Mouse (Mus musculus) myocyte (in vitro differentiated cells): ENCODE results near the gene Gm4737. TPM values are rescaled to one million over a fixed set of nuclear protein-coding genes. Genes with fewer than 3 reads are reported as not detected.
A peak's percentile ranks its signal among the peaks of the same experiment; 100 is the strongest.
"Not testable (repeated sequence)": the region's sequence is repeated elsewhere in the genome, so short reads cannot be mapped to it uniquely, and the experiment has no call there.

Experiments used
- H3K27me3 ChIP-seq: one replicate; pipeline ENCODE4 v1.6.1; 2011; ENCODE audit not compliant: control insufficient read depth, insufficient read depth, insufficient read length
- H3K36me3 ChIP-seq: one replicate; pipeline ENCODE4 v1.6.1; 2011; ENCODE audit not compliant: control insufficient read depth, insufficient read depth
- H3K4me2 ChIP-seq: one replicate; pipeline ENCODE4 v1.6.1; 2011; ENCODE audit warnings: low read depth, control low read depth
- H3K4me3 ChIP-seq: one replicate; pipeline ENCODE4 v1.5.1; 2011; ENCODE audit warnings: mild to moderate bottlenecking, control low read depth, moderate library complexity
- H3K79me2 ChIP-seq: one replicate; pipeline ENCODE4 v1.6.1; 2011; ENCODE audit not compliant: control insufficient read depth, insufficient read depth
- H3ac ChIP-seq: one replicate; pipeline ENCODE4 v1.6.1; 2011; ENCODE audit not compliant: control insufficient read depth, insufficient read length
- CEBPB ChIP-seq: IDR thresholded peaks from 2 replicates; pipeline ENCODE4 v1.6.1; 2011; ENCODE audit warnings: mild to moderate bottlenecking, moderate library complexity; ENCODE audit not compliant: poor library complexity, insufficient read depth, severe bottlenecking
- E2F4 ChIP-seq: IDR thresholded peaks from one replicate; pipeline ENCODE4 v1.6.1; 2011; ENCODE audit warnings: mild to moderate bottlenecking, control low read depth, moderate library complexity; ENCODE audit not compliant: insufficient read depth
- MAX ChIP-seq: IDR thresholded peaks from one replicate; pipeline ENCODE4 v1.6.1; 2011; ENCODE audit warnings: low read depth, mild to moderate bottlenecking, control low read depth
- MYOD1 ChIP-seq, 3 experiments: IDR thresholded peaks; one replicate each; pipeline ENCODE4 v1.6.1; 2011; ENCODE audit warnings: control low read depth in 2 of 3, low read depth in 2 of 3, mild to moderate bottlenecking in 2 of 3, moderate library complexity in 1 of 3; ENCODE audit not compliant: insufficient read length in 2 of 3, control insufficient read depth in 1 of 3
- MYOG ChIP-seq, 3 experiments: IDR thresholded peaks; one replicate each; pipeline ENCODE4 v1.6.1; 2011; ENCODE audit warnings: control low read depth in 2 of 3, low read depth in 2 of 3, mild to moderate bottlenecking in 2 of 3; ENCODE audit not compliant: insufficient read length in 2 of 3, control insufficient read depth in 1 of 3, insufficient read depth in 1 of 3
- POLR2A ChIP-seq: IDR thresholded peaks from one replicate; pipeline ENCODE4 v1.6.1; 2011; ENCODE audit warnings: low read depth, mild to moderate bottlenecking, control low read depth, moderate library complexity; ENCODE audit not compliant: insufficient read length
- POLR2AphosphoS2 ChIP-seq: IDR thresholded peaks from one replicate; pipeline ENCODE4 v1.6.1; 2011; ENCODE audit warnings: low read depth, control low read depth; ENCODE audit not compliant: insufficient read length
- REST ChIP-seq: IDR thresholded peaks from one replicate; pipeline ENCODE4 v1.6.1; 2011; ENCODE audit warnings: mild to moderate bottlenecking, control low read depth, moderate library complexity; ENCODE audit not compliant: insufficient read depth, insufficient read length
- SRF ChIP-seq: IDR thresholded peaks from one replicate; pipeline ENCODE4 v1.6.1; 2011; ENCODE audit warnings: low read depth; ENCODE audit not compliant: control insufficient read depth, insufficient read length
- TCF12 ChIP-seq: IDR thresholded peaks from one replicate; pipeline ENCODE4 v1.6.1; 2011; ENCODE audit warnings: mild to moderate bottlenecking, control low read depth; ENCODE audit not compliant: poor library complexity, insufficient read depth, severe bottlenecking
- TCF3 ChIP-seq: IDR thresholded peaks from one replicate; pipeline ENCODE4 v1.6.1; 2011; ENCODE audit warnings: low read depth, control low read depth; ENCODE audit not compliant: insufficient read length
- USF1 ChIP-seq: IDR thresholded peaks from one replicate; pipeline ENCODE4 v1.6.1; 2011; ENCODE audit warnings: low read depth, mild to moderate bottlenecking, control low read depth, moderate library complexity
- polyA plus RNA-seq: library from polyadenylated mRNA; unstranded; fragments of >200 nt; fragmentation: generic; extraction: Trizol; gene quantifications from one replicate; pipeline ENCODE4 v1.2.1, GENCODE M21; 2012; ENCODE audit warnings: missing spikeins

Gene Gm4737
- 122 TPM for polyA plus RNA-seq

DNA sequence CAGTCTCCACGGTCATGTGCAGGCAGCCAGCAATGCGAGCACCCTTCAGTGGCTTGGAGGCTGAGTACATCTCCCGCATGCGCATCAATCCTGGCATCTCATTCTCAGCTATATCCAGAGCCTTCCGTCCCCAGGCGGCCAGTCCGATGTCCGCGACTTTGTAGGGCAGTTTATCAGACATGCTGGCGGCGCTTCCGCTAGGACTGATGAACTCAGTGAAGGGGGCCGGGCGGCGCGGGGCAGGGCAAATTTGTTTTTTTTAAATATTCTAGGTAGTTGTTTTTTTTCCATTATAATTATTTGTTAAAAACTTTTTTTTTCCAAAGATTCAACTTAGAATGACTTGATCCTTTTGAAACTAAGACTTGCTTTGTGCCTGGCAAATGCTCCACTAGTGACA is at the start of gene Gm4737:
Gm4737 (minus strand) TSS at position 246 of the 400 bp plus-strand sequence.
- not testable (repeated sequence) for H3K36me3 ChIP-seq, H3ac ChIP-seq, H3K27me3 ChIP-seq, H3K4me2 ChIP-seq, H3K79me2 ChIP-seq, H3K4me3 ChIP-seq

DNA sequence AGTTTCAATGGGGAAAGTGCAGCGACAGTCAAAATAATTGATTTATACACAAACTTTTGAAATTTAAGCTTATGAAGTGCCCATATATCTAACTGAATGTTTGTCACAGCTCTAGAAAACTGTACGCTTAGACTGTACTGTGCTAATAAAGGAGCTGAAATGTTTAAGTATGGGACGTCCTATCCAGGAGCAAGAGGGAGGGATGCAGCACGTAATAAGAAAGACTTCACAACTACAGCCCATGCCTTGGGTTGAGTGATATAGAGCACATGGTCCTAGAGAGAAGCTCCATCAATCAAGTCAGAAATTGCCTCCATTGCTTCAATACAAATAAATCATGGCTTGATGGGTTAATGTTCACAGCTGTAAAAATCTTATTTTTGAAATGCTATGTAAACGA is 40.9 kb upstream of the Gm4737 start:
- Histone ChIP-seq H3K27me3 (no peaks in the 10 kb centered on the region), H3K36me3 (no peaks in the 10 kb centered on the region), H3K4me3 (no peak overlapping the region), H3ac (no peak overlapping the region), H3K4me2 (no peak overlapping the region), H3K79me2 (no peaks in the 10 kb centered on the region)
- TF ChIP-seq MYOG (IDR thresholded peaks at IDR 0.05; ENCODE audit: control insufficient read depth in 1 of 3, insufficient read depth in 1 of 3, insufficient read length in 2 of 3, low read depth in 2 of 3), result no peak
- TF ChIP-seq USF1, result no peak
- no peak for TF ChIP-seq POLR2AphosphoS2
- no peak for TF ChIP-seq TCF12
- no peak for TF ChIP-seq CEBPB
- TF ChIP-seq TCF3, result no peak
- no peak for TF ChIP-seq POLR2A
- no peak for TF ChIP-seq MYOD1 (IDR thresholded peaks at IDR 0.05; ENCODE audit: control insufficient read depth in 1 of 3, insufficient read length in 2 of 3, low read depth in 2 of 3)
- no peak for TF ChIP-seq SRF
- no peak for TF ChIP-seq E2F4
- TF ChIP-seq REST, result no peak
- TF ChIP-seq MAX, result no peak

DNA sequence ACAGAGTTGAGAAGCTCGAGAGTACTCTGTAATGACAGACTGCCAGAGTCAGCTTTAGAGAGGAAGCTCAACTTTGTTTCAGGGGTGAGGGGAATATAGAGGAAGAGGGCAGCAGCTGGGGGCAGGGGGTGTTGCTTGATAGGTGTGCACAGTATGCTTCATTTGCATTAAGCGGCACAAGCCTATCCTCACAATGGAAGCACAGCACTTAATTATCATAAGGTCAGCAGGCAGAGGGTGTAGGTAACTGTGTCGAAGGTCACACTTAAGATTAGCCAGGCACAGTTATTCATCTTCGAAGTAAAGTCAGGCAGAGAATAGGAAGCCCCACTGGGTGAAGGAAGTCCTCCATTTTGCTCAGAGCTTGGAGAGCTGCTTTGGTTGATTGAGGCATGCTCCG is 28.2 kb upstream of the Gm4737 start:
- Histone ChIP-seq H3K27me3 (no peaks in the 10 kb centered on the region), H3K79me2 (no peaks in the 10 kb centered on the region), H3K4me3 (no peak overlapping the region), H3K36me3 (no peaks in the 10 kb centered on the region), H3ac (no peak overlapping the region), H3K4me2 (no peak overlapping the region)
- TF ChIP-seq MAX, result no peak
- TF ChIP-seq TCF12, result no peak
- no peak for TF ChIP-seq POLR2AphosphoS2
- no peak for TF ChIP-seq USF1
- no peak for TF ChIP-seq MYOG (IDR thresholded peaks at IDR 0.05; ENCODE audit: control insufficient read depth in 1 of 3, insufficient read depth in 1 of 3, insufficient read length in 2 of 3, low read depth in 2 of 3)
- no peak for TF ChIP-seq POLR2A
- TF ChIP-seq MYOD1 (IDR thresholded peaks at IDR 0.05; ENCODE audit: control insufficient read depth in 1 of 3, insufficient read length in 2 of 3, low read depth in 2 of 3), result no peak
- TF ChIP-seq CEBPB, result no peak
- no peak for TF ChIP-seq TCF3
- TF ChIP-seq E2F4, result no peak
- TF ChIP-seq SRF, result no peak
- no peak for TF ChIP-seq REST

DNA sequence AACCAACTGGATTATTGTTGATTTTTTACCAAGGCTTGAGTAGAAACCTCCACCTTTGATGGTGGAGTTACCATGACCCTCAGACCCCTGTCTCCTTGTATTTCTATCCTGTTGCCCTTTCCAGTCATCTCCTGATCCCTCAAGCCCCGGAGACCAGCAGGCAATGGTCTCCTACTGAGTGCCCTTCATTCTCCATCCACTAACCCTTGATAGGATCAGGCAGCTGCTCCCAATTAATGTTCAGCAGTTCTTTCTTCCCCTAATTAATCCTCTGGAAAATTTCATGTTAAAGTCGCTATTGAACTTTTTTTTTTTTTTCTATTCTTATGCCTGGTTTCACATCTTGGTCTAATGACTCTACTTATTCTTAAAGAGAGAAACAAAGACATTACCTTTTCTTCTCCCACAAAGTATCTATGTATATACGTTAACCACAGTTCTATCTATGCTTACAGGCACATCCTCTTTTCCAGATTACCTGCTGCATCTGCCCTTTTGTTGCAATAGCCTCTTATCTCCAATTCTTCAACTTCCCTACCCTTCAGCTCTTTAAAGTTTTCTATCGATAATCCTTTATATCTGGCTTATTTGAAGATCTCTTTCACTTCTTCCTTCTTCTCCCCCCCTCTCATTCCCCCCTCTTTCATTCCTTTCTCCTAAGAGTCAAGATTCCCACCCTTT is 23.4 kb upstream of the Gm4737 start:
- Histone ChIP-seq H3K4me3 (no peak overlapping the region), H3K36me3 (no peaks in the 10 kb centered on the region), H3K4me2 (no peak overlapping the region), H3ac (no peak overlapping the region), H3K79me2 (no peaks in the 10 kb centered on the region), H3K27me3 (no peaks in the 10 kb centered on the region)
- TF ChIP-seq CEBPB, result no peak
- TF ChIP-seq MAX, result no peak
- no peak for TF ChIP-seq TCF3
- TF ChIP-seq MYOD1 (IDR thresholded peaks at IDR 0.05; ENCODE audit: control insufficient read depth in 1 of 3, insufficient read length in 2 of 3, low read depth in 2 of 3), result no peak
- TF ChIP-seq POLR2A, result no peak
- no peak for TF ChIP-seq USF1
- no peak for TF ChIP-seq E2F4

DNA sequence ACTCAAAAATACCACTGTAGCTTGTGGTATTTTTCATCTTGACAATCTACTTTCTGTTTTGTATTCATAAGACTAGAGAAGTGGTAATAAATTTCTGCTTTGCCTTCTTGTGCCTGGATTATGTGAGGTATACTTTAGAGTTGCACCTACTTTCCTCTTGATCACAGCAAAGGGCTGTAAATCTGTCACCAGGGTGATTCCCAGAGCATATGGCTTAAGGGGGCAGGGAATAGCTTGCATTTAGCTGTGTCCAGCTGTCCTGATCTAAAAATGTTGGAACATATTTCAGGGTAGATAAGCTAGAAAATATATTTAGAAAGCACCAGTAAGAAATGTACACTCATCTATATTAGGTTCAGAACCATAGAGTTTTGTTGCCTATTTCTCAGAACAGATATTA is 18.2 kb upstream of the Gm4737 start:
- H3K4me3 ChIP-seq, result no peak overlapping the region
- H3K4me2 ChIP-seq, result no peak overlapping the region
- no peak overlapping the region for H3ac ChIP-seq
- no peaks in the 10 kb centered on the region for H3K27me3 ChIP-seq
- H3K79me2 ChIP-seq, result no peaks in the 10 kb centered on the region
- TF ChIP-seq MYOD1 (IDR thresholded peaks at IDR 0.05; ENCODE audit: control insufficient read depth in 1 of 3, insufficient read length in 2 of 3, low read depth in 2 of 3), result peak in 2 of 3 experiments; percentile 38 to 71
- TF ChIP-seq TCF3, result no peak
- no peak for TF ChIP-seq REST
- no peaks in the 10 kb centered on the region for H3K36me3 ChIP-seq
